Mouse (Mus musculus): ENCODE results near the gene Fam110c. TPM values are rescaled to one million over a fixed set of nuclear protein-coding genes. Genes with fewer than 3 reads are reported as not detected.

Fam110c gene
- polyA plus RNA-seq, 1 experiment from 2014 or later: 0.08 TPM

DNA sequence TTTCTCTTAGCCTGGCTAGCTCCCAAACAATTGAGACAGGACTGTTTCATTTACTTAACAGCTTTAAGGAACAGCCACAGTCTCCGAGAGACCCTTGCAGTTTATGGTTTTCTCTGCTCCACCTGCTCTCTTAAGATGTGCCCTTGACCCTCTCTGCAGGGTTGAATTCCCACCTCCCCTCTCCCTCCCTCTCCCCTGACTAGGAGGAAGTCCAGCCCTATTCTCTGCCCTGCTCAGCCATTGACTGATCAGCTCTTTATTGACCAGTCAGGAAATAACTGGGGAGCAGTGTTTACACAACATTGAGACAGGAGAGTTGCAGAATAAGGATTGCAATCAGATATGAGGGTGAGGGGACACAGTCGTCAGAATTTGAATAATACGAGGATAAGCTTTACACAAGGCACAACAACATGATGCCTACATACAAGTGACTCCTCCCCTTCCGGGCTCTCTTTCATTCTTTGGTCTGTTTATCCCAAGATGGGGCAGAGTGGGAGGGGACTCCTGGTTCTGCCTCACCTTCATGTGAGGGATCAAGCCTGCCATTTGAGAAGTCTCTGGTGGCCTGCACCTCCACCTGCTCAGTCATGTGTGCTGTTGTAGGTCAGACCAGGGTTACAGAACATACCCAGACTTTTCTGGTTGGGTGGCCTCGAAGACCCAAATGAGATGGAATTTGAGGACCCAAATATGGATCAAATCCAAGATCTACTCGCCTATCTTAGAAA, 49.4 kb downstream of the Fam110c start:
- H3K4me3 ChIP-seq (replicated peaks): no peak overlapping the region
- ATAC-seq (ENCODE audit: low FRiP score): no peak
- no peaks in the 10 kb centered on the region for H3K36me3 ChIP-seq (replicated peaks)
- no peak overlapping the region for H3K9ac ChIP-seq
- H3K27me3 ChIP-seq: no peaks in the 10 kb centered on the region
- H3K4me1 ChIP-seq: no peaks in the 10 kb centered on the region
- no peak overlapping the region for H3K4me2 ChIP-seq
- 74% methylated on average over 6 of the region's 6 CpGs for WGBS
- H3K9me3 ChIP-seq: no peaks in the 10 kb centered on the region
- H3K27ac ChIP-seq: no peak overlapping the region

GRCm38 (mm10) chr12:31126071-31126470, 52.4 kb downstream of the Fam110c start:
- no peak overlapping the region for H3K27ac ChIP-seq
- H3K4me3 ChIP-seq (replicated peaks): no peak overlapping the region
- no peak for ATAC-seq (ENCODE audit: low FRiP score)
- no peaks in the 10 kb centered on the region for H3K36me3 ChIP-seq (replicated peaks)
- no peak overlapping the region for H3K9ac ChIP-seq
- no peaks in the 10 kb centered on the region for H3K9me3 ChIP-seq
- H3K27me3 ChIP-seq: no peaks in the 10 kb centered on the region
- 40% methylated on average over 1 of the region's 1 CpGs for WGBS
- no peak overlapping the region for H3K4me2 ChIP-seq
- H3K4me1 ChIP-seq: no peaks in the 10 kb centered on the region

- H3K27me3 ChIP-seq: no peaks in the 10 kb centered on the region
- H3K9me3 ChIP-seq: no peaks in the 10 kb centered on the region
- no peak overlapping the region for H3K9ac ChIP-seq
- WGBS: 87% methylated on average over 4 of the region's 4 CpGs
- no peaks in the 10 kb centered on the region for H3K4me1 ChIP-seq
- H3K27ac ChIP-seq: no peak overlapping the region
- H3K36me3 ChIP-seq (replicated peaks): no peaks in the 10 kb centered on the region
- H3K4me2 ChIP-seq: no peak overlapping the region
- H3K4me3 ChIP-seq (replicated peaks): no peak overlapping the region
- ATAC-seq (ENCODE audit: low FRiP score): no peak
Observed at GRCm38 (mm10) chr12:31129548-31129947, 55.9 kb downstream of the Fam110c start.

Other genes starting within 250 kb of the Fam110c start
- 1.1 and 2.0 TPM in 2 replicates for gene Alkal2, start 189.5 kb upstream of the Fam110c start, polyA plus RNA-seq (2016; fragmentation: Nextera tagmentation; extraction: Ambion mirVana)
- gene Acp1, start 162.3 kb upstream of the Fam110c start, polyA plus RNA-seq (2016; fragmentation: Nextera tagmentation; extraction: Ambion mirVana): 162 and 169 TPM in 2 replicates
- gene Sh3yl1, start 162.2 kb upstream of the Fam110c start, polyA plus RNA-seq (2016; fragmentation: Nextera tagmentation; extraction: Ambion mirVana): 23.6 and 24.0 TPM in 2 replicates
- not detected in 2 replicates for gene Gm6993, start 166.9 kb downstream of the Fam110c start, polyA plus RNA-seq (2016; fragmentation: Nextera tagmentation; extraction: Ambion mirVana)
- 25.7 and 26.1 TPM in 2 replicates for gene Lamb1, start 191.4 kb downstream of the Fam110c start, polyA plus RNA-seq (2016; fragmentation: Nextera tagmentation; extraction: Ambion mirVana)